Comparison of ENCODE assay signal across 27 mouse cellular contexts in genomic region chr6:45238117-45238516, GRCm38 (mm10).
DNase-seq lines count a peak whose midpoint lies in the region; ATAC-seq and TF ChIP-seq lines count a peak whose summit lies in the region.
"Had no signal": no experiment of that assay in that cellular context is flagged by ENCODE, and none has a peak within 500 bp of the region (broad histone marks: within the 10 kb centered on the region; RNA-seq: fewer than 3 reads in every experiment).

No protein-coding gene starts in this region.

- H3K4me3 ChIP-seq in hindbrain, embryonic 14.5 days (replicated peaks; ENCODE audit: low read length), result no peak overlapping the region
- H3K4me3 ChIP-seq in hindbrain, embryonic 11.5 days (ENCODE audit: low read depth, low read length), result no peak overlapping the region
- no peak overlapping the region for H3K4me3 ChIP-seq in midbrain, embryonic 16.5 days (ENCODE audit: low read depth, low read length)
- H3K4me3 ChIP-seq: embryonic facial prominence, embryonic 10.5 days; embryonic facial prominence, embryonic 15.5 days; heart, embryonic 13.5 days; limb, embryonic 12.5 days; lung, embryonic 15.5 days; midbrain, embryonic 12.5 days; myocyte; neural tube, embryonic 12.5 days had no signal

- no peaks in the 10 kb centered on the region for H3K36me3 ChIP-seq in hindbrain, embryonic 14.5 days (replicated peaks; ENCODE audit: control insufficient read depth, insufficient read depth)
- H3K36me3 ChIP-seq in hindbrain, embryonic 11.5 days (ENCODE audit: control insufficient read depth, insufficient read depth, low read length), result no peaks in the 10 kb centered on the region
- no peaks in the 10 kb centered on the region for H3K36me3 ChIP-seq in midbrain, embryonic 16.5 days (ENCODE audit: control insufficient read depth, insufficient read depth, low read length)
- H3K36me3 ChIP-seq: embryonic facial prominence, embryonic 10.5 days; embryonic facial prominence, embryonic 15.5 days; G1E; heart, embryonic 13.5 days; limb, embryonic 12.5 days; lung, embryonic 15.5 days; midbrain, embryonic 12.5 days; neural tube, embryonic 12.5 days had no signal

- H3K9me3 ChIP-seq in hindbrain, embryonic 14.5 days (ENCODE audit: control insufficient read depth, low read length), result no peaks in the 10 kb centered on the region
- H3K9me3 ChIP-seq in hindbrain, embryonic 11.5 days (ENCODE audit: control insufficient read depth, low read length), result no peaks in the 10 kb centered on the region
- no peaks in the 10 kb centered on the region for H3K9me3 ChIP-seq in midbrain, embryonic 16.5 days (replicated peaks; ENCODE audit: control insufficient read depth, low read length, poor library complexity, severe bottlenecking)
- H3K9me3 ChIP-seq: embryonic facial prominence, embryonic 10.5 days; embryonic facial prominence, embryonic 15.5 days; G1E; heart, embryonic 13.5 days; limb, embryonic 12.5 days; lung, embryonic 15.5 days; midbrain, embryonic 12.5 days; neural tube, embryonic 12.5 days had no signal

- H3K4me2 ChIP-seq in hindbrain, embryonic 14.5 days (replicated peaks), result no peak overlapping the region
- no peak overlapping the region for H3K4me2 ChIP-seq in hindbrain, embryonic 11.5 days (replicated peaks; ENCODE audit: low read depth, low read length)
- H3K4me2 ChIP-seq in midbrain, embryonic 16.5 days (ENCODE audit: low read length), result no peak overlapping the region
- H3K4me2 ChIP-seq: embryonic facial prominence, embryonic 15.5 days; heart, embryonic 13.5 days; limb, embryonic 12.5 days; lung, embryonic 15.5 days; midbrain, embryonic 12.5 days; neural tube, embryonic 12.5 days had no signal

- H3K27me3 ChIP-seq in hindbrain, embryonic 14.5 days (ENCODE audit: control insufficient read depth, insufficient read depth, low read length), result no peaks in the 10 kb centered on the region
- H3K27me3 ChIP-seq in hindbrain, embryonic 11.5 days (ENCODE audit: control insufficient read depth, insufficient read depth, low read length), result no peaks in the 10 kb centered on the region
- H3K27me3 ChIP-seq in midbrain, embryonic 16.5 days (ENCODE audit: control insufficient read depth, insufficient read depth, low read depth, low read length), result no peaks in the 10 kb centered on the region
- H3K27me3 ChIP-seq: embryonic facial prominence, embryonic 15.5 days; heart, embryonic 13.5 days; limb, embryonic 12.5 days; lung, embryonic 15.5 days; midbrain, embryonic 12.5 days; neural tube, embryonic 12.5 days had no signal

- H3K27ac ChIP-seq in hindbrain, embryonic 14.5 days, result no peak overlapping the region
- no peak overlapping the region for H3K27ac ChIP-seq in hindbrain, embryonic 11.5 days (ENCODE audit: low read depth, low read length)
- H3K27ac ChIP-seq in midbrain, embryonic 16.5 days (ENCODE audit: low read length), result no peak overlapping the region
- H3K27ac ChIP-seq: embryonic facial prominence, embryonic 10.5 days; embryonic facial prominence, embryonic 15.5 days; heart, embryonic 13.5 days; kidney, postnatal 0 days; limb, embryonic 12.5 days; lung, embryonic 15.5 days; midbrain, embryonic 12.5 days; neural tube, embryonic 12.5 days had no signal

- peak; percentile 43; the same call in 1 of the 2 replicates for ATAC-seq in hindbrain, embryonic 14.5 days (ENCODE audit: low FRiP score)
- ATAC-seq in hindbrain, embryonic 11.5 days (ENCODE audit: low FRiP score), result no peak
- ATAC-seq in midbrain, embryonic 16.5 days, result peak; percentile 67; the same call in 1 of the 2 replicates
- ATAC-seq: intestine, embryonic 16.5 days had no signal

- H3K9ac ChIP-seq in hindbrain, embryonic 14.5 days, result no peak overlapping the region
- H3K9ac ChIP-seq in hindbrain, embryonic 11.5 days (ENCODE audit: low read depth, low read length), result no peak overlapping the region
- no peak overlapping the region for H3K9ac ChIP-seq in midbrain, embryonic 16.5 days (ENCODE audit: low read depth, low read length)
- H3K9ac ChIP-seq: embryonic facial prominence, embryonic 15.5 days; heart, embryonic 13.5 days; limb, embryonic 12.5 days; lung, embryonic 15.5 days; midbrain, embryonic 12.5 days; neural tube, embryonic 12.5 days had no signal

- no peak for TF ChIP-seq POLR2A in brain, embryonic 14.5 days (IDR thresholded peaks at IDR 0.05; ENCODE audit: borderline replicate concordance, extremely low read depth, insufficient read depth, insufficient read length, poor library complexity, severe bottlenecking)

- DNase-seq in cerebellum, postnatal 10 days, result peak; percentile 17 to 30
- DNase-seq in cerebellum, postnatal 4 days (ENCODE audit: low spot score in 2 of 2), result no peak
- no peak for DNase-seq in hindbrain, embryonic 14.5 days (ENCODE audit: low spot score)
- DNase-seq in hindbrain, embryonic 11.5 days (ENCODE audit: low spot score), result no peak
- peak; percentile 52 for DNase-seq in brain, embryonic 14.5 days (ENCODE audit: low read depth)
- no peak for DNase-seq in thymus, postnatal 10 days (ENCODE audit: low spot score in 2 of 2)
- DNase-seq: adrenal gland, adult 8-10 months; cerebellum, adult 18-20 months; gastrocnemius, postnatal 10 days; heart, postnatal 14 days; kidney, adult 8-10 months; layer of hippocampus, postnatal 36 days; right cerebral cortex, adult 18-20 months; spleen, adult 18-20 months; thymus, postnatal 25 days had no signal

- 0 out of 2 replicates have a peak, but pooled peaks cover 3% of the 10 kb centered on the region for H3K4me1 ChIP-seq in hindbrain, embryonic 14.5 days (replicated peaks; ENCODE audit: control insufficient read depth, insufficient read depth, low read length)
- H3K4me1 ChIP-seq in hindbrain, embryonic 11.5 days (replicated peaks; ENCODE audit: control insufficient read depth, insufficient read depth, low read length), result no peaks in the 10 kb centered on the region
- H3K4me1 ChIP-seq in midbrain, embryonic 16.5 days (ENCODE audit: control insufficient read depth, insufficient read depth, low read length), result peaks cover 3% of the 10 kb centered on the region; the same call in 1 of the 2 replicates
- H3K4me1 ChIP-seq: embryonic facial prominence, embryonic 15.5 days; heart, embryonic 13.5 days; limb, embryonic 12.5 days; lung, embryonic 15.5 days; neural tube, embryonic 12.5 days had no signal

- no peak for TF ChIP-seq CTCF in brain, embryonic 14.5 days (IDR thresholded peaks at IDR 0.05; ENCODE audit: borderline replicate concordance, extremely low read depth, insufficient read depth, insufficient read length)

Comparison
In these comparisons a context has a peak if more than half of its experiments do, and no peak if none do; other contexts are left out.
1. DNase-seq: peak in cerebellum, postnatal 10 days (2 of 2) and brain, embryonic 14.5 days (single experiment); none in cerebellum, postnatal 4 days (0 of 2), hindbrain, embryonic 14.5 days (single experiment), hindbrain, embryonic 11.5 days (single experiment) and thymus, postnatal 10 days (0 of 2).